Mouse (Mus musculus) liver, adult 2 months (tissue): Measurements from ENCODE around the gene Hoxa2.

ENCODE experiments used
- CTCF ChIP-seq: fragments of 200-500 bp; IDR thresholded peaks from 2 replicates; pipeline ENCODE4 v1.5.1; 2011; ENCODE audit warnings: low read depth, low read length, control low read depth
- POLR2A ChIP-seq: fragments of 200-500 bp; IDR thresholded peaks from 2 replicates; pipeline ENCODE4 v1.6.1; 2011; ENCODE audit warnings: low read length, control low read depth; ENCODE audit not compliant: insufficient read depth; ENCODE audit errors: extremely low read depth

- TF ChIP-seq POLR2A, result no peak
- no peak for TF ChIP-seq CTCF
Measured at GRCm38 (mm10) chr6:52214271-52214670, 49.6 kb upstream of the Hoxa2 start.
